Mouse (Mus musculus) stomach, embryonic 14.5 days (tissue): ENCODE measurements around the gene Epha2. TPM values are rescaled to one million over a fixed set of nuclear protein-coding genes. Genes with fewer than 3 reads are reported as not detected.

Experiments
- ATAC-seq: fragments of 200-750 bp; cut with Nextera tagmentation; 2 replicates; pipeline ENCODE4 v1.8.0; 2017; ENCODE audit warnings: low read depth, moderate TSS enrichment; ENCODE audit not compliant: insufficient number of reproducible peaks, insufficient read depth, low FRiP score
- H3K27ac ChIP-seq: fragments of 300-500 bp; sonication (generic); 2 replicates; pipeline ENCODE4 v1.5.1; 2014; ENCODE audit warnings: mild to moderate bottlenecking, low read length, moderate library complexity, mixed read lengths
- H3K27me3 ChIP-seq: fragments of 300-500 bp; sonication (generic); 2 replicates; pipeline ENCODE4 v1.6.1; 2014; ENCODE audit warnings: low read length, control low read depth, mixed read lengths; ENCODE audit not compliant: control insufficient read depth, insufficient read depth
- H3K36me3 ChIP-seq: fragments of 300-500 bp; sonication (generic); 2 replicates; pipeline ENCODE4 v1.6.1; 2014; ENCODE audit warnings: mild to moderate bottlenecking, control low read depth, low read length, moderate library complexity, mixed read lengths; ENCODE audit not compliant: control insufficient read depth, insufficient read depth
- H3K4me1 ChIP-seq: fragments of 300-500 bp; sonication (generic); 2 replicates; pipeline ENCODE4 v1.6.1; 2014; ENCODE audit warnings: low read length, control low read depth, mixed read lengths; ENCODE audit not compliant: control insufficient read depth, insufficient read depth
- H3K4me2 ChIP-seq: fragments of 300-500 bp; sonication (generic); replicated peaks from 2 replicates; pipeline ENCODE4 v1.6.1; 2014; ENCODE audit warnings: low read depth, low read length, control low read depth
- H3K4me3 ChIP-seq: fragments of 300-500 bp; sonication (generic); 2 replicates; pipeline ENCODE4 v1.5.1; 2014; ENCODE audit warnings: low read depth, low read length, control low read depth
- H3K9ac ChIP-seq: fragments of 300-500 bp; sonication (generic); replicated peaks from 2 replicates; pipeline ENCODE4 v1.6.1; 2014; ENCODE audit warnings: low read depth, mild to moderate bottlenecking, control low read depth, low read length, moderate library complexity, mixed read lengths
- H3K9me3 ChIP-seq: fragments of 300-500 bp; sonication (generic); 2 replicates; pipeline ENCODE4 v1.6.1; 2016; ENCODE audit warnings: low read depth, low read length, control low read depth; ENCODE audit not compliant: control insufficient read depth
- WGBS: fragments of 180-500 bp; shearing (Covaris S2); extraction: QIAGEN DNeasy Blood & Tissue Kit; methylation state at CpG from one replicate; pipeline ENCODE4 v1.1.7; 2014; 5-methylcytosine and 5-hydroxymethylcytosine counted together
- polyA plus RNA-seq: library from polyadenylated mRNA; unstranded; fragments of >200 nt; fragmentation: Nextera tagmentation; extraction: Ambion mirVana; gene quantifications from 2 replicates; pipeline ENCODE4 v1.2.1, GENCODE M21; 2014

Gene Epha2
- polyA plus RNA-seq: 2.8 and 3.4 TPM in 2 replicates

GRCm38 (mm10) chr4:141301116-141301553 is at the start of gene Epha2:
Gene Epha2, plus strand, starts transcription at chr4:141301240.
- peaks cover 8% of the 10 kb centered on the region; the same call in 1 of the 2 replicates for H3K4me1 ChIP-seq

GRCm38 (mm10) chr4:141252641-141253040 is 48.4 kb upstream of the Epha2 start:
- Histone ChIP-seq H3K36me3 (peaks cover 10% of the 10 kb centered on the region), H3K4me1 (peaks cover 18% of the 10 kb centered on the region; the same call in 1 of the 2 replicates), H3K27me3 (no peaks in the 10 kb centered on the region), H3K27ac (no peak overlapping the region), H3K9me3 (no peaks in the 10 kb centered on the region), H3K4me3 (no peak overlapping the region), H3K4me2 (no peak overlapping the region), H3K9ac (no peak overlapping the region)
- 71% methylated on average over 2 of the region's 2 CpGs for WGBS
- ATAC-seq: no peak

More at GRCm38 (mm10) chr4:141301116-141301553, at the start of gene Epha2:
- no peaks in the 10 kb centered on the region for H3K27me3 ChIP-seq
- peak within 1 kb of the TSS; percentile 65 for H3K9ac ChIP-seq
- H3K27ac ChIP-seq: peak within 1 kb of the TSS; percentile 55
- no peaks in the 10 kb centered on the region for H3K36me3 ChIP-seq
- peak; percentile 78 for ATAC-seq
- H3K4me2 ChIP-seq: peak within 1 kb of the TSS; percentile 95
- under 1% methylated on average over 35 of the region's 35 CpGs for WGBS
- peak within 1 kb of the TSS; percentile 68 for H3K4me3 ChIP-seq
- no peaks in the 10 kb centered on the region for H3K9me3 ChIP-seq

- H3K4me3 ChIP-seq: no peak overlapping the region
- no peak overlapping the region for H3K9ac ChIP-seq
- H3K9me3 ChIP-seq: no peaks in the 10 kb centered on the region
- WGBS: 55% methylated on average over 16 of the region's 16 CpGs
- no peak; the same call in 1 of the 2 replicates for ATAC-seq
- peak overlapping the region; percentile 45; the same call in 1 of the 2 replicates for H3K27ac ChIP-seq
- peaks cover 11% of the 10 kb centered on the region; the same call in 1 of the 2 replicates for H3K4me1 ChIP-seq
- H3K4me2 ChIP-seq: no peak overlapping the region
- peaks cover 10% of the 10 kb centered on the region for H3K36me3 ChIP-seq
- H3K27me3 ChIP-seq: no peaks in the 10 kb centered on the region
Measured at GRCm38 (mm10) chr4:141254234-141254633, 46.8 kb upstream of the Epha2 start.

GRCm38 (mm10) chr4:141257440-141257839 is 43.6 kb upstream of the Epha2 start:
- WGBS: 68% methylated on average over 5 of the region's 5 CpGs

GRCm38 (mm10) chr4:141259413-141259812 is 41.6 kb upstream of the Epha2 start:
- 71% methylated on average over 12 of the region's 12 CpGs for WGBS
- H3K4me2 ChIP-seq: no peak overlapping the region
- no peak overlapping the region for H3K4me3 ChIP-seq

More at GRCm38 (mm10) chr4:141257440-141257839, 43.6 kb upstream of the Epha2 start:
- Histone ChIP-seq H3K4me2 (no peak overlapping the region), H3K9me3 (no peaks in the 10 kb centered on the region), H3K4me3 (no peak overlapping the region), H3K4me1 (peaks cover 11% of the 10 kb centered on the region; the same call in 1 of the 2 replicates), H3K27me3 (no peaks in the 10 kb centered on the region), H3K36me3 (peaks cover 1% of the 10 kb centered on the region), H3K9ac (no peak overlapping the region), H3K27ac (no peak overlapping the region)
- no peak for ATAC-seq

GRCm38 (mm10) chr4:141260007-141260723 is 40.9 kb upstream of the Epha2 start:
- Histone ChIP-seq H3K4me1 (no peaks in the 10 kb centered on the region; the same call in 1 of the 2 replicates), H3K9me3 (no peaks in the 10 kb centered on the region), H3K4me3 (no peak overlapping the region), H3K36me3 (no peaks in the 10 kb centered on the region; the same call in 1 of the 2 replicates), H3K9ac (no peak overlapping the region), H3K4me2 (peak overlapping the region; percentile 0; the same call in 1 of the 2 replicates), H3K27me3 (no peaks in the 10 kb centered on the region), H3K27ac (0 out of 2 replicates have a peak overlapping the region, but pooled peaks have one; percentile 48)
- ATAC-seq: peak; percentile 64
- 45% methylated on average over 16 of the region's 16 CpGs for WGBS

More at GRCm38 (mm10) chr4:141259413-141259812, 41.6 kb upstream of the Epha2 start:
- Histone ChIP-seq H3K4me1 (peaks cover 5% of the 10 kb centered on the region; the same call in 1 of the 2 replicates), H3K9me3 (no peaks in the 10 kb centered on the region), H3K27ac (no peak overlapping the region), H3K27me3 (no peaks in the 10 kb centered on the region), H3K9ac (no peak overlapping the region), H3K36me3 (no peaks in the 10 kb centered on the region; the same call in 1 of the 2 replicates)
- ATAC-seq: no peak

GRCm38 (mm10) chr4:141262906-141263637 is 38.0 kb upstream of the Epha2 start:
- Histone ChIP-seq H3K4me3 (no peak overlapping the region), H3K9ac (no peak overlapping the region), H3K27me3 (no peaks in the 10 kb centered on the region), H3K9me3 (no peaks in the 10 kb centered on the region), H3K27ac (no peak overlapping the region), H3K36me3 (no peaks in the 10 kb centered on the region), H3K4me1 (no peaks in the 10 kb centered on the region; the same call in 1 of the 2 replicates), H3K4me2 (no peak overlapping the region)
- no peak for ATAC-seq
- 75% methylated on average over 10 of the region's 10 CpGs for WGBS

- no peak for ATAC-seq
- Histone ChIP-seq H3K27me3 (no peaks in the 10 kb centered on the region), H3K4me2 (no peak overlapping the region), H3K9ac (no peak overlapping the region), H3K36me3 (no peaks in the 10 kb centered on the region), H3K4me3 (no peak overlapping the region), H3K27ac (no peak overlapping the region), H3K4me1 (no peaks in the 10 kb centered on the region), H3K9me3 (no peaks in the 10 kb centered on the region)
- 91% methylated on average over 3 of the region's 3 CpGs for WGBS
Measured at GRCm38 (mm10) chr4:141265979-141266637, 34.9 kb upstream of the Epha2 start.
